Mouse (Mus musculus) intestine, embryonic 15.5 days (tissue): ENCODE measurements around the gene Adam1b. TPM values are rescaled to one million over a fixed set of nuclear protein-coding genes. Genes with fewer than 3 reads are reported as not detected.

Experiments used
- ATAC-seq: fragments of 200-750 bp; cut with Nextera tagmentation; 2 replicates; pipeline ENCODE4 v1.8.0; 2017; ENCODE audit warnings: moderate TSS enrichment, moderate library complexity
- H3K27ac ChIP-seq: fragments of 300-500 bp; sonication (generic); 2 replicates; pipeline ENCODE4 v1.5.1; 2015; ENCODE audit warnings: mild to moderate bottlenecking, inconsistent platforms
- H3K27me3 ChIP-seq: fragments of 300-500 bp; sonication (generic); replicated peaks from 2 replicates; pipeline ENCODE4 v1.6.1; 2015; ENCODE audit warnings: inconsistent platforms
- H3K36me3 ChIP-seq: fragments of 300-500 bp; sonication (generic); 2 replicates; pipeline ENCODE4 v1.6.1; 2015; ENCODE audit warnings: inconsistent platforms
- H3K4me1 ChIP-seq: fragments of 300-500 bp; sonication (generic); replicated peaks from 2 replicates; pipeline ENCODE4 v1.6.1; 2015; ENCODE audit warnings: inconsistent platforms
- H3K4me2 ChIP-seq: fragments of 300-500 bp; sonication (generic); replicated peaks from 2 replicates; pipeline ENCODE4 v1.6.1; 2015; ENCODE audit warnings: mild to moderate bottlenecking, inconsistent platforms
- H3K4me3 ChIP-seq: fragments of 300-500 bp; sonication (generic); replicated peaks from 2 replicates; pipeline ENCODE4 v1.5.1; 2015; ENCODE audit warnings: inconsistent platforms
- H3K9ac ChIP-seq: fragments of 300-500 bp; sonication (generic); 2 replicates; pipeline ENCODE4 v1.6.1; 2015; ENCODE audit warnings: inconsistent platforms
- H3K9me3 ChIP-seq: fragments of 300-500 bp; sonication (generic); 2 replicates; pipeline ENCODE4 v1.6.1; 2016; ENCODE audit warnings: inconsistent platforms
- WGBS: fragments of 180-500 bp; shearing (Covaris S2); methylation state at CpG from one replicate; pipeline ENCODE4 v1.1.7; 2015; 5-methylcytosine and 5-hydroxymethylcytosine counted together
- polyA plus RNA-seq: library from polyadenylated mRNA; unstranded; fragments of >200 nt; fragmentation: Nextera tagmentation; extraction: Ambion mirVana; gene quantifications from 2 replicates; pipeline ENCODE4 v1.2.1, GENCODE M21; 2015

The Adam1b gene
- polyA plus RNA-seq, 1 experiment from 2014 or later: 0.08 TPM

- 47% methylated on average over 1 of the region's 1 CpGs for WGBS
- ATAC-seq: peak; percentile 75
Measured at GRCm38 (mm10) chr5:121476040-121476439, 27.2 kb downstream of the Adam1b start.

GRCm38 (mm10) chr5:121474610-121475009 is 28.6 kb downstream of the Adam1b start:
- H3K4me3 ChIP-seq: no peak overlapping the region
- no peak overlapping the region for H3K27ac ChIP-seq
- no peak overlapping the region for H3K9ac ChIP-seq
- no peaks in the 10 kb centered on the region for H3K9me3 ChIP-seq
- 63% methylated on average over 7 of the region's 7 CpGs for WGBS
- H3K4me2 ChIP-seq: no peak overlapping the region
- H3K36me3 ChIP-seq: no peaks in the 10 kb centered on the region
- ATAC-seq: no peak
- peaks cover 6% of the 10 kb centered on the region; the same call in 1 of the 2 replicates for H3K4me1 ChIP-seq
- H3K27me3 ChIP-seq: no peaks in the 10 kb centered on the region

More at GRCm38 (mm10) chr5:121476040-121476439, 27.2 kb downstream of the Adam1b start:
- no peaks in the 10 kb centered on the region for H3K4me1 ChIP-seq
- no peaks in the 10 kb centered on the region for H3K27me3 ChIP-seq
- H3K4me3 ChIP-seq: no peak overlapping the region
- no peaks in the 10 kb centered on the region for H3K9me3 ChIP-seq
- H3K36me3 ChIP-seq: no peaks in the 10 kb centered on the region
- 0 out of 2 replicates have a peak overlapping the region, but pooled peaks have one; percentile 34 for H3K27ac ChIP-seq
- H3K4me2 ChIP-seq: no peak overlapping the region
- H3K9ac ChIP-seq: no peak overlapping the region

GRCm38 (mm10) chr5:121472411-121472810 is 30.8 kb downstream of the Adam1b start:
- Histone ChIP-seq H3K36me3 (no peaks in the 10 kb centered on the region), H3K4me2 (no peak overlapping the region), H3K9ac (no peak overlapping the region), H3K9me3 (no peaks in the 10 kb centered on the region), H3K4me1 (peaks cover 6% of the 10 kb centered on the region; the same call in 1 of the 2 replicates), H3K4me3 (no peak overlapping the region), H3K27me3 (no peaks in the 10 kb centered on the region), H3K27ac (no peak overlapping the region)
- ATAC-seq: no peak
- 84% methylated on average over 2 of the region's 2 CpGs for WGBS

- 15% methylated on average over 3 of the region's 3 CpGs for WGBS
- H3K4me2 ChIP-seq: no peak overlapping the region
- H3K27ac ChIP-seq: peak overlapping the region; percentile 32; the same call in 1 of the 2 replicates
- H3K27me3 ChIP-seq: no peaks in the 10 kb centered on the region
- peak; percentile 49; the same call in 1 of the 2 replicates for ATAC-seq
- no peaks in the 10 kb centered on the region for H3K36me3 ChIP-seq
- H3K4me1 ChIP-seq: peaks cover 6% of the 10 kb centered on the region; the same call in 1 of the 2 replicates
- no peak overlapping the region for H3K4me3 ChIP-seq
- H3K9me3 ChIP-seq: no peaks in the 10 kb centered on the region
- H3K9ac ChIP-seq: no peak overlapping the region
Measured at GRCm38 (mm10) chr5:121469566-121469965, 33.7 kb downstream of the Adam1b start.

- H3K9me3 ChIP-seq: no peaks in the 10 kb centered on the region
- no peak for ATAC-seq
- no peak overlapping the region for H3K4me3 ChIP-seq
- WGBS: 66% methylated on average over 5 of the region's 5 CpGs
- no peak overlapping the region for H3K4me2 ChIP-seq
- H3K27ac ChIP-seq: no peak overlapping the region
- peaks cover 4% of the 10 kb centered on the region; the same call in 1 of the 2 replicates for H3K4me1 ChIP-seq
- no peak overlapping the region for H3K9ac ChIP-seq
- H3K36me3 ChIP-seq: no peaks in the 10 kb centered on the region
- no peaks in the 10 kb centered on the region for H3K27me3 ChIP-seq
Measured at GRCm38 (mm10) chr5:121463601-121464250, 39.5 kb downstream of the Adam1b start.

DNA sequence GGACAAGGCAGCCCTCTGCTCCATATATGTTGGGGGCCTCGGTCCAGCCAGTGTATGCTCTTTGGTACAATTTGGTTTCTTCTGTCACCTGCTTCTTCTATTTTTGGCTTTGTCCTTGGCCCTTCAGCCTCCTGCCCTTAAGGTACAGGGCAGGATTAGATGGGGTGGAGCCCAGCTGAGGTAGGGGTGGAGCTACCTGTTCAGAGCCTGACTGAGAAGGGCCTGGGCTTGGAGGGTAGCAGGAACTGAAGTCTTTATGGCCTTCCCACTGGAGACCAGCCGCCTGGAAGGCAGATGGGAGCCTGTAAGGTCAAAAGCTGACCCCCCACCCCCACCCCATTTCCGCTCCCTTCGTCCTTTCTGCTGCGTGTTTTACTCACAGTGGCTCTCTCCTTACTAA is 40.3 kb downstream of the Adam1b start:
- no peaks in the 10 kb centered on the region for H3K36me3 ChIP-seq
- no peak overlapping the region for H3K9ac ChIP-seq
- H3K9me3 ChIP-seq: no peaks in the 10 kb centered on the region
- no peak overlapping the region for H3K27ac ChIP-seq
- H3K27me3 ChIP-seq: no peaks in the 10 kb centered on the region
- H3K4me3 ChIP-seq: no peak overlapping the region
- peak; percentile 81 for ATAC-seq
- H3K4me1 ChIP-seq: peaks cover 4% of the 10 kb centered on the region; the same call in 1 of the 2 replicates
- 47% methylated on average over 5 of the region's 5 CpGs for WGBS
- no peak overlapping the region for H3K4me2 ChIP-seq

DNA sequence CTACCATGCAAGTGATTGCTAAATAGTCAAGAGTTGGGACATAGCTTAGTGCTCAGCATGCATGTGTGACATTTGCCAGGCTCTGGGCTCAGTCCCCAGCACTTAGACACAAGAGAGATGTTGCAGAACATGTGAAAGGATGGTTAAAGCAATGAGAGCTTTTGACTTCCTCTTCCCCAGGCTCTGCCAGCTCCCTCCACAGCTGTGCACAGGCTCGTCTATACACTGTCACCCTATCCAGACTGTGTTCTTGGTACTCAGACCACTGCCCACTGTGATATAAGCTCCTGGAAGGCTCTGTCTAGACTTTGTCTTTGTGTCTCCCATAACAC is 41.1 kb downstream of the Adam1b start:
- no peaks in the 10 kb centered on the region for H3K36me3 ChIP-seq
- H3K4me3 ChIP-seq: no peak overlapping the region
- H3K27ac ChIP-seq: no peak overlapping the region
- WGBS: 28% methylated on average over 1 of the region's 1 CpGs
- peaks cover 4% of the 10 kb centered on the region; the same call in 1 of the 2 replicates for H3K4me1 ChIP-seq
- no peak overlapping the region for H3K9ac ChIP-seq
- H3K27me3 ChIP-seq: no peaks in the 10 kb centered on the region
- no peaks in the 10 kb centered on the region for H3K9me3 ChIP-seq
- no peak overlapping the region for H3K4me2 ChIP-seq
- ATAC-seq: peak; percentile 54; the same call in 1 of the 2 replicates

GRCm38 (mm10) chr5:121461339-121462170 is 41.7 kb downstream of the Adam1b start:
- H3K4me3 ChIP-seq: no peak overlapping the region
- H3K27me3 ChIP-seq: no peaks in the 10 kb centered on the region
- H3K36me3 ChIP-seq: no peaks in the 10 kb centered on the region
- 48% methylated on average over 4 of the region's 4 CpGs for WGBS
- peak; percentile 65 for ATAC-seq
- H3K4me2 ChIP-seq: no peak overlapping the region
- H3K4me1 ChIP-seq: peaks cover 4% of the 10 kb centered on the region; the same call in 1 of the 2 replicates
- H3K9ac ChIP-seq: no peak overlapping the region
- no peak overlapping the region for H3K27ac ChIP-seq
- no peaks in the 10 kb centered on the region for H3K9me3 ChIP-seq

DNA sequence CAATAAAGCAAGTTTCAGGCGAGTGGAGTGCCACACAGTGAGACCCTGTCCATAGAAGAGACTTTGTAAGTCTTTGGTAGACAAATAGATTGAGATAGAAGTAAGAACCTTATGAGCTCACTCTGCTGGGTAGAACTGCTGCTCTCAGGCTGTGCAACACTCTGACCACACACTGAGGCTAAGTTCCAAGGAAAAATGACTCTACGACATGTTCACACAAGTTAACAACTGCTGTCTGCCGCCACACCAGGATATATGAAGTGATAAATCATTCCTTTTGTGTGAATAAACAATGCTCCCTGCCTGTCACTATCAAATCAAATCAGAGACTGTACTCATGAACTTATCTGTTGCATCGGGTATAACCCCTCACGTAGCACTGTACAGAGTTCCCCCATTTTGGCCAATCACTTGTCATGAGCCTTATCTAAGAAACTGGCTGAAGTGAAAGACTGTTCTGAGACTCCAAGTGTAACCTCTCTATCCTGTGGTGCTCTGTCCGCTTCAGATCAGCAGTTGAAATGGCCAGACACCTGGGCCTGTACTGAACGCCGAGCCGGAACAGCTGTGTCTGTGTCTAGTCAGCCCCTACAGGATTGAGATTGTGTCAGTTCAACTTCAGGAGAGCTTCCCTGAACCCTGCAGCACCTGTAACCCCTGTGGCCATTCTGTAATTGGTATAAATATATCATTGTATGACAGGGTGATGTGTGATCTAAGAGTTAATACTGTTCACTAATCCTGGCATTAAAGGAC is 47.5 kb downstream of the Adam1b start:
- peaks cover 20% of the 10 kb centered on the region for H3K4me1 ChIP-seq
- no peak overlapping the region for H3K4me2 ChIP-seq
- H3K9ac ChIP-seq: no peak overlapping the region
- no peaks in the 10 kb centered on the region for H3K9me3 ChIP-seq
- no peak for ATAC-seq
- 0 out of 2 replicates have a peak overlapping the region, but pooled peaks have one; percentile 78 for H3K27ac ChIP-seq
- H3K4me3 ChIP-seq: no peak overlapping the region
- no peaks in the 10 kb centered on the region for H3K36me3 ChIP-seq
- WGBS: 67% methylated on average over 9 of the region's 9 CpGs
- H3K27me3 ChIP-seq: no peaks in the 10 kb centered on the region

DNA sequence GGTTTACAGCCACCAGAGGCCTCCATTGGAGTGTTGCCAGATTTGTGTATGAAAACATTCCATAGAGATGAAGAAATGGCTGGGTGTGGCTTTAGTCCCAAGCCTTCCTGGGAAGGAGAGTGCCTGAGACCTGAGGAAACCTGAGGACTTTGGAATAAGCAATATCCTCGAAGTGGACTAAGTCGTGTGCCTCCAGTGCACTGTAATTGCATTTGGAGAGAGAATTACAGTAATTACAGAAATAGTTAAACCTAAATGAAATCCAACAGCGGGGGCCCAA is 48.8 kb downstream of the Adam1b start:
- H3K36me3 ChIP-seq: no peaks in the 10 kb centered on the region
- no peaks in the 10 kb centered on the region for H3K9me3 ChIP-seq
- peak overlapping the region; percentile 78 for H3K27ac ChIP-seq
- H3K4me2 ChIP-seq: peak overlapping the region; percentile 91
- peaks cover 24% of the 10 kb centered on the region for H3K4me1 ChIP-seq
- peak; percentile 50 for ATAC-seq
- no peaks in the 10 kb centered on the region for H3K27me3 ChIP-seq
- H3K4me3 ChIP-seq: no peak overlapping the region
- 53% methylated on average over 3 of the region's 3 CpGs for WGBS
- H3K9ac ChIP-seq: no peak overlapping the region

DNA sequence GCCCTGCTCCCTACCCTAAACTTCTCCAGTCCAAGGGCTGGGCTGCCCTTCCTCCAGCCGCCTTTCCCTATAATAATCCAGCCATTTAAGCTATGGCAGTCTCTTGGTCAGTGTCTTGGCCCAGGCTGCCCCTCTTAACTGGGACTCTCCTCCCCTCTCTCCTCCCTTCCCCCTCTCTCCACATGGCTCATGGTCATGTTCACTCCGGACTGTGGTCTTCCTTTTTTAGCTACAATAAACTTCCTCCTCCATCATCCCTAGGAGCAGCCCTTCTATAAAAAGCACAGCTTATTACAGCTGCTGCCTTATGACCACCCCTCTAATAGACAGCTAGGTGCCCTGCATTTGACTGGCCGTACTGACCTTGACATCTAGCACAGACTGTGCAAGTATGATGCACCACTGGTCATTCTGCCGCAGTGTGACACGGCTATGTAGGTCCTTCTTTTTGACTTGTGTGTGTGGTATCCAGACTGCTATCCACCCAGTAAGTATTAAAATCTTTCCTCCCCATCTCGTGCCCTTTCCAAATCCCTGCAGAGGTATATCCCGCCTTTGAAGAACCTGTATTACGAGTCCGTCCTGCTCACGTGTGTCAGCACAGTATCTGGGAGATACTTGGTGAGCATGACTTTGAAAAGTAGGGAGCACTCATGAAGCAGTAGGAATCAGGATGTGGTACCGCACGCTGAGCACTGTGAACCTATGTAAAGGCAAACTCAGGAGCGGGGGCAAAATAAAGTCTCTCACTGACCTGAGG is 49.3 kb downstream of the Adam1b start:
- peak overlapping the region; percentile 78 for H3K27ac ChIP-seq
- H3K4me1 ChIP-seq: peaks cover 26% of the 10 kb centered on the region
- H3K27me3 ChIP-seq: no peaks in the 10 kb centered on the region
- H3K4me2 ChIP-seq: peak overlapping the region; percentile 91
- H3K4me3 ChIP-seq: no peak overlapping the region
- ATAC-seq: peak; percentile 11
- WGBS: 61% methylated on average over 13 of the region's 13 CpGs
- H3K9me3 ChIP-seq: no peaks in the 10 kb centered on the region
- H3K36me3 ChIP-seq: no peaks in the 10 kb centered on the region
- H3K9ac ChIP-seq: no peak overlapping the region
